Mouse (Mus musculus): ENCODE data around the gene Il6ra.

- TF ChIP-seq CTCF (IDR thresholded peaks at IDR 0.05; ENCODE audit: low read depth, low read length) (no peak), EP300 (IDR thresholded peaks at IDR 0.05; ENCODE audit: insufficient read depth, low read depth, low read length) (no peak)
Observed at GRCm38 (mm10) chr3:89821096-89821513, 91.9 kb downstream of the Il6ra start.
